Mouse (Mus musculus) right cerebral cortex, postnatal 36 days (tissue): Measurements from ENCODE around the gene Ngb.

Experiments
- DNase-seq, 2 experiments: peaks; one replicate each; pipeline ENCODE4 v3.0.0; 2022; ENCODE audit warnings: low spot score in 2 of 2, mixed read lengths in 1 of 2

Ngb gene

DNA sequence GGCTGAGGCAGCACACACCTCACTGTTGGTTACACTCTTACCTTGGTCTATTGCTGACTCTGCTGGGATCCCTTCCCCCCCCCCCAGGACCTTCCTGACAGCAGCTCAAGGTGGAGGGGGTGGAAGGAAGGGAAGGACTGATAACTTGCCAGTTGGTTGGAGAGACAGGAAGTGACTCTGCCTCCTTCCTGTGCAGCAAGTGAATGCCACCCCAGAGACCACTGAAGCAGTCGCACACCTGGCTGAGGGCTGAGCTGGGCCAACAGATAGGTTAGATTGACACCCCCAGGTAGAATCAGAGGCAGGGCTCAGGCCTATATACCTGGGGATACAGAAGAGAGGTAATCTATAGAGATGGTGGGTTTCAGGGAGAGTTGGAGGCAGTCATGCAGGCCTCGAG is 10.4 kb downstream of the Ngb start:
- DNase-seq = no peak

DNA sequence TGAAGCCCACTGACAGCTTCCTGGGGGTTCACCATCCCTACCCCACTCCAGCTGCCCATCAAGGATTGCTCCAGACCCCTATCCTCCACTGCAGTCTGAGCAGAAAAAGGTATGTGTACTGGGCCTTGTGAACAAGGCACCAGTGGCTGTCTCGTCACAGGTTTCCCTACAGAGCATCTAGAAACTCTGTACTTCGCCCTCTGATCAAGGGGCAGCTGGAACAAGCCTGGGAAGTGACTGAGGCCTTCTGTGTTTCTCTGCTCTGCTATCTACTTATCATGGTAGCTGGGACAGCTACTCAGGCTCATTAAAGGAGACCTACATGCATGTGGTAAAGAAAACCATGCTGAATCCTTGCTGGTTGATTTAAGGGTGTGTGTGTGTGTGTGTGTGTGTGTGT is 12.6 kb downstream of the Ngb start:
- DNase-seq = no peak

DNA sequence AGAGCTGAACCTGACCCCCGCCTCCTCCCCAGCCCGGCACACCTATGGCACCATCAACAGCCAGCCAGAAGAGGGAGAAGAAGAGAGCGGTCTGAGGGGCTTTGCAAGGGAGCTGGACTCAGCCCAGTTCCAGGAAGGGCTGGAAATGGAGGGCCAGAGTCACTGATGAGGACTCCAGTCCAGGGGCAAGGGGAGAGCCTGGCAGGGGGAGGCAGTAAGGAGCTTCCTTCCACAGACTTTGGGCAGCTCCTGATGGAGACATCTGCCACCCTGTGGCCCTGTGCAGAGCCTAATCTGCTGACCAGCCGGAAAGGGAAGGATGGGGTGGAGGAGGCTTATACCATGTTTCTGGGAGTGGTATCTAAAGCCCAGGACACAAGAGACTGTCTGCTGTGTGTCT is 13.1 kb downstream of the Ngb start:
- DNase-seq = no peak

DNA sequence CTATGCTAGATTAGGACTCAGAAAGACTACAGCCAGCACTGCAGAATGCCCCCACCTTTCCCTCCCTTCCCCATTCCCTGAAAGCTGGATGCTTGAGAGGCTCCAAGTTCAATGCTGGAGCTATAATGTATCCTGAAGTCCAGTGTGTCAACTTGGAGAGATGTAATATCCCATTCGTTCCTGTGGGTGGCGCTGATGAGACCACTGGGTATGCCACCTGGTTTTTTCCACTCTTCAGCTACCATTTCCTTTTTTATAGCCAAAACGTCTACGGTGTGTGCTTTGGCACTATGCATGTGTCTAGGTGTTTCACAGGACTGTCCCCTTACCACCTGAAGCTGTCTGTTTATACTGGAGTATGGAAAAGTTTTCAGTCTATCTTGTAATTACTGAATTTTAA is 14.0 kb downstream of the Ngb start:
- DNase-seq = no peak

DNA sequence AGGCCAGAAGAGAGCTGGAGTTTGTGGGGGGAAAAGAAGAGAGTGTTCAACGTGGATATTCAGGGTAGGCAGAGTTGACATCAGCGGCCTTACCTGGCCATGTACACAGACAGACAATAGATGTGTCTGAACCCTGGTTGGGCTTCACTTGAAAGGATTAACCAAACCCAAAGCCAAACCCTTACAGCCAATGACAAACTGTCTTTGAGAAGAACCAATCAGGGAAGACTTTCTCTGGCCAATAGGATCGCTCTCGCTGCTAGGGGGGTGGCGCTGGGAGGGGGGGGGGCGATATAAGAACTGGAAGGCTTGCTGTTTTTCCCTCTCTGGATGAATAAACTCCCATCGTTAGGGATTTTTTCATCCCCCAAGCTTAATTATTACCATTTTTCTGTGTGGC is 15.1 kb downstream of the Ngb start:
- no peak for DNase-seq

DNA sequence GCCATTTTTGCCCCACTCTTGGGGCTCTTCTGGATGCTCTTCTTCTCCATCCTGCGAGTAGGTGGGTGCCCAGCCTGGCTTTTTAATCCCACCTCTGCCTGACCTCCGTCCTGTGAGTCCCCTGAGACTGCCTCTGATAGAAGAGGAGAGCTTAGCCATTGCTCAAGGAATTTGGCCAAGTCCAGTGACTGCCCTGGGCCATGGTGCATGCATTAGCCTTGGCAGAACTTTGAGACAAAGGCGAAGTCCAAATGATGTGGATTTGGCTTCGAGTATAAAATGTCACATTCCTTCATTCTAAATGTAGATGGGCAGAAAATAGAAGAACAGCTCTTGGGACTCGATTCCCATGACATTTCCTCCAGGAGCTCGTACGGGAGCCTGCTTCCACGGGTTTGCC is 19.5 kb downstream of the Ngb start:
- no peak for DNase-seq

DNA sequence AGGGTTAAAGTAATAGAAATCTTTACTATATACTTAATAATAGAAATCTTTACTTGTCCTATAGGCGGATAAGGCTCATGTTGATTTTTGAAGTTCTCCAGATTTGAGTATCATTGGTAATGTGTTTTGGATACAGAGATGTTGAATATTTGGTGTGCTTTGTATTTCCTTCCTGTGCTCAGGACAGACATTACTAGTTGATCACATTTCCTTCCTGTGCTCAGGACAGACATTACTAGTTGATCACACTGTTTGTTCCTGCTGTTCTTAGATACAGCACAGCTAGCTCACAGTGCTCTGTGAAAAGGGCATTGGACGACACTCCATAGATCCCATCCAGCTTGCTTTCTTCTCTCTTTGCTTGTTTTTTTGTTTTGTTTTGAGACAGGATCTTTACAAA is 25.7 kb downstream of the Ngb start:
- DNase-seq = no peak

DNA sequence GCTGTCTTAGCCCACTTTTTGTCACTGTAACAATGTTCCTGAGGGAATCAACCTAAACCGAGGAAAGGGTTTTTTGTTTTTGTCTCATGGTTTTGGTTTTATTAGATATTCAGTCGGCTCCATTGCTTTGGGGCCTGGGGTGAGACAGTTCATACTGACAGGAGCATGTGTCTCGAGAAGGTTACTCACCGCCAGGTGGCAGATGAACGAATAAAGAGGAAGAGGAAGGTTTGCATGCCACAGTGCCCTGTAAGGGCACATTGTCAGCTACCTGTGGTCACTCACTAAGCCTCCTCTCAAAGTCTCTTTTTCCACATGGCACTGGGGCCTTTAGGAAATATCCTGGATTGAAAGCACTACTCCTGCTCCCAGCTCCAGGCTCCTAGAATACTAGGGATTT is 31.8 kb downstream of the Ngb start:
- DNase-seq = no peak

DNA sequence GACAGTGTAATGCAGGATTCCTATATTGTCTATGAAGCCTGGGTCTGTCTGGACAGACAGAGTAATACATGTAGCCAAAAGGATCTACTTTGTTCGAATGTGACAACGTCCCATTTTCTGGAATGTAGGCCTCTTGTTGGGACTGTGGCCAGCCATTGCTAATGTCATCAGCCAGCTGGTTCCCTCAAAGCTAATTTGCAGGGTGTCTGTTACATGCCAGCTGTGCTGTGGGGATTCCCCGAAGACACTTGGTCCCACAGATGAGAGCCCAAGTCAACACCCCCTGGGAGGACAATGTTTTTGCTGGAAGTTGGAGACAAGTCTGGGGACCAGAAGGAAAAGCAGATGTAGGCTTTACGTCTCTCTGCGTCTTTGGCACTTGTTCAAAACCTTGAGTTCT is 35.9 kb downstream of the Ngb start:
- no peak for DNase-seq

DNA sequence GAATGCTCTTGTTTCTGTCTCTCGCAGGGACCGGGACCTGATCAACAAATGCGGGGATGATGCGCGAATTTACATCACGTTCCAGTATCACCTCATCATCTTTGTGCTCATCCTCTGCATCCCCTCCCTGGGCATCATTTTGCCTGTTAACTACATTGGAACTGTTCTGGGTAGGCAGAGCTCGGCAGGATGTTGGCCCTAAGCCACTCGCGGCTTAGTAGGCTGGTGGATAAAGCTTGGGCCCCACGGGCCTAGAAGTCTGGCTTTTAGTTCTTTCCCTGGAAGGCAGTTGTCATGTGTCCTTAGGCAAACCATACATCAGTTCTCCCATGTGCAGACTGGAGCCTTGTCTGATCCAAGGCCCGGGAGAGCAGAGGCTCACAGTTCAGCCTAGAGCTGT is 36.9 kb downstream of the Ngb start:
- DNase-seq = no peak

DNA sequence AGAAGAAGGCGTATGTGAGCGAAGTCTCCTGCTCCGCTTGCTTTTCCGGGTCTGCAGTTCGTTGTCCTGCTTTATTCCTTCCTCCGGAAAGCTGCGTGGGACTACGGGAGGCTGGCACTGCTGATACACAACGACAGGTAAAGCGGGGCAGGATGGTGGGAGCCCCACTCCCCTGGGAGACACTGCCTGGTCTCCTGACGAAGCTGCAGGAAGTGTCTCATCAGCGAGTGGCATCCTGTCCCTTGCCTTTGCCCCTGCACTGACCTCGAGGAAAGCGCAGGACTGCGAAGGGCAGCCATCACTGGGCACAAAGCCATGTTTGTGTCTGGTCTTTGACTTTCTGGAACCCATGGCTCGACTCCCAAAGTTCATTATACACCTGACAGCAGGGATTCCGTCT is 45.3 kb downstream of the Ngb start:
- DNase-seq = no peak

DNA sequence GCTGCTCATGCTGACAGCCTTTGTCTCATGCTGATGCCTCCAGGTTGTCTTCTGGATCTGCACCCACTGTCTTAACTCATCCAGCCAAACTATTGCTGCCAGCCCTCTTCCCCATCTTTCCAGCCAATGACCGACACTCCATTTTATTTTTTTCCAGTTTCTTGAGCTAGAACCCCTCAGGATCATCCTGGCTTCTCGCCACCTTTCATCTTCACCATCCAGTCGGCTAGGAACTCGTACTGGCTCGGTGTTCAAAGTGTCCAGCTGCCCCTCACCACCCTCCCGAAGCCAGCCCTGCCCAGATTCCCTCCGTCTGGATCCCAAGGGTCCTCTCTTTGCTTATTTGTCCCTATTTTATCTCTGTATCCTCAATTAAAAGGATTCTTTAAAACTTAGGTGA is 47.5 kb downstream of the Ngb start:
- no peak for DNase-seq

DNA sequence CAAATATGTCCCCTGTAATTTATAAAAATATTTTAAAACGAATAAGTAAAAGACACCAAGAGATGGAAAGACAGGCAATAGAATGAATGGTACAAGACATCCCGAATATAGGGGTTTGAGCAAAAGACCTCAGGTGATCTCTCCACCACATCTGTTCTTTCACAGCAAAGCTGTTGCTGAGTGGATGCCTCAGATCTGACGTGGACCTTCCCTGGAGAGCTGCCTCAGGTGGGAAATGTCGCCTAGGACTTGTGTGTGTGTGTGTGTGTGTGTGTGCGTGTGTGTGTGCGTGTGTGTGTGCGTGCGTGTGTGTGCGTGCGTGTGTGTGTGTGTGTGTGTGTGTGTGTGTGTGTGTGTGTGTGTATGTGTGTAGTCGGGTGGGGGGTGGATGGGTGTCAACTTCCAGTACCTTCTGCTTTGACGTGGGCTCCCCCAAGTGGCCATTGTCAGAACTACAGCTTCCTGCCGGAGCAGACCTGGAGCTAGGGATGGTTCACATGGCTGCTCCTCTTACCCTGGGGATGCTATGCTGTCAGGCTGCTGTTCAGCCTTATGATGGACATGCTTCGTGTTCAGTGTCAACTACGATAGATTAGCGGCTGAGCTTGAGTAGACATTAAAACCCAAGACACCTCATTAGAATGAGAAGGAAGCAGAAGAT is 49.5 kb downstream of the Ngb start:
- peak; percentile 84 to 85 for DNase-seq

DNA sequence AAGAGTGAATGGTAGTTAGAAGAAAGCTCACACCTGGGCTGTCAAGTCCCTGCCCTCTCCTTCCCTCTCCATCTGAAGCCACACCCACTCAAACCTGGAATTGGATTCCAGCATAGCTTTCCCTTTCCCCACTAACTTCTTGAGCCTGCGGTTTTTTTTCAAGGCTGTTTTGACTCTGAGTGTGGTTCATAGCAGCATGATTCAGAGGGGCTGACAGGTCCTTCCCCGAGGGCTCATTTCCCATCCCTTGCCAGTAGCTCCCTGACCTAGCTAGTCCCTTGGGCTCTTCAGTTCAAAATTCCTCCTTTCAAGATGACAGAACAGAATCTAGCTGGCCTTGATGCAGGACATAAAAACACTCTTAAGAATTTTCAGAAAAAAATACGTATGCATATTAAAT is 54.8 kb downstream of the Ngb start:
- DNase-seq = no peak
